Mouse (Mus musculus) ZHBTc4 (cell line): ENCODE measurements around the gene Rhot2.

Experiments
- DNase-seq: peaks from one replicate; pipeline ENCODE4 v3.0.0-alpha.2; 2011; ENCODE audit warnings: low read depth, low spot score

The Rhot2 gene

DNA sequence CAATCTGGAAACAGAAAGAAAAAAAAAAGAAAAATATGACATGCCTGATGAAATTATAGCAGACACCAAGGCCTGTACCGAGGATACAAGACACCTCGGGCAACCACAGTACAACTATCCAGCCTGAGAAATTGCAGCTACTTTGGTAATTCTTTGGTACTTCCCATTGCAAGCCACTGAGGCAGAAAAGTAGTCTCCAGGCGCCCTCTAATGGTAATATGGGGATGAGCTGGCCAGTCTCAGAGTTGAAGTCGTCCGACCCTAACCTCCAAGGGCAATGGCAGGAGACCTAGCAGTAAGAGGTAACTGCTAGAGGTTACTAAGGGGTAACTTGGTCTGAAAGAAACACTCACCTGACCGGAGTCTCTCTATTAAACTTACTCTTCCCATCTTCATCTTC, 43.6 kb downstream of the Rhot2 start:
- peak; percentile 82 for DNase-seq

DNA sequence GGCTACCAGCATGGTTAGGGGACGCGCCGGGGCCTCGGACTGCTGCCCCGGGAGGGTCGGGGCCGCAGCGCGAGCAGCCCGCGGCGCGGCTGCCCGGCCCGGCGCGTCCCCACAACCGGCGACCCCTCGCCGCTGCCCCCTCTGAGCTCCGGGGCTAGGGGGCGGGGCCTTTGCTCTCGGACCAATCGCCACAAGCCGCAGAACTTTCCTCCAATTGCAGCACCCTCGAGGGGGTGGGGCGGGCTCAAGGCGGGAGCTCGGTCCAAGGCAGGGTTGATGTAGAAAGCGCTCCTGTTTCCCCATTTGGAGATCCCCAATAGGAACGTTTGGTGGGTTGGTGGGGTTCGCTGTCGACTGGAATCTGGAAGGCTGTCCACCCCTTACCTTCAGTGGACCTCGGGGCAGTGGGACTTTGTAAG, 47.7 kb downstream of the Rhot2 start, which contains the start of gene Metrn:
Gene Metrn, minus strand, starts transcription at position 186 of the 419 bp plus-strand sequence.
- DNase-seq, result peak; percentile 90

DNA sequence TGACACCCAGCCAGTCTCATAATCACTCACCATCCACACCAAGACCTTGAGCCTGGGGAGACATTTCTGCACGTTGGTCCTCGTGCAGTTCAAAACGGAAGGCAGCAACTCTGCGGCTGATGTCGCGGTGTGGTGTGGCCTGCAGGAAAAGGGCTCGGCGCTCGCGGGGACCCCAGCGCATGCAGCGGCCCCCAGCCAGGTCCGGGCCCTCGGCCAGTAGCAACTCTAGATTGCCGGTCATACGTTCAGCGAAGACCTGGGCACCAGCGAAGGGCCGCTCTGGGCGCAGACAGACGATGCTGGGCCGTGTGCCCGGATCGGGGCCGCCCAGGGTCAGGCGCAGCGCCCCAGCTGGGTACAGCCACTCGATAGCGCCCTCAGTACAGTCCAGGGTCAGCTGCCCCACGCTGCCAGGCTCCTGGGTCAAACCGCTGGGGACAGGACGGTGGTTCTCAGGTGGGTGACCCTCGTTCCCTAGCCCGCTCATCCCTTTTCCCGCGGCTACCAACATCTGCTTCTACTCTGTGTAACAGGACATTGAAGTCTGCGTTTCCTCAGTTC, 48.4 kb downstream of the Rhot2 start:
- no peak for DNase-seq

DNA sequence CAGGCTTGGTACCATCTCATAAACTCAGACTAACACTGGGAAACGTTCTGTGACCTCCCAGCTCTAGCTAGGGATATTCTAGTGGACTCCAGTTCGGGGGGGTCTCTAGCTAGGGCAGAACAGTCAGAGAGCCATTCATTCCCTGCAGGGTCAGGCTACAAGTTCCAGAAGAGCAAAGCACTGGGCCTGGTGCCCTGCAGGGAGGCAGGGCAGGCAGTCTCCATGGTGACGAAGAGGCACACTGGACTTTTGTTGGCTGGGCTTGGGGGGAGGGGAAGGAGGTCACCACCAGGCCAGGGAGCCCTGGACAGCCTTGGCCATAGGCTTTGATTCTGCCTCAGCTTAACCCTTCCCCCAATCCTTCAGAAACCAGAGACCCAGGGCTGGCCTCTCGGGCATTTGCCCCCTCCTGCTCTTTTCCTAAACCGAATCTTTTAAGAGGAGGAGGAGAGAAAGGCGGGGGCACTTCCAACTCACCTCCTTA, 49.0 kb downstream of the Rhot2 start, which contains the start of gene AC134908.4:
Gene AC134908.4, minus strand, starts transcription at position 51 of the 484 bp plus-strand sequence.
- no peak for DNase-seq

DNA sequence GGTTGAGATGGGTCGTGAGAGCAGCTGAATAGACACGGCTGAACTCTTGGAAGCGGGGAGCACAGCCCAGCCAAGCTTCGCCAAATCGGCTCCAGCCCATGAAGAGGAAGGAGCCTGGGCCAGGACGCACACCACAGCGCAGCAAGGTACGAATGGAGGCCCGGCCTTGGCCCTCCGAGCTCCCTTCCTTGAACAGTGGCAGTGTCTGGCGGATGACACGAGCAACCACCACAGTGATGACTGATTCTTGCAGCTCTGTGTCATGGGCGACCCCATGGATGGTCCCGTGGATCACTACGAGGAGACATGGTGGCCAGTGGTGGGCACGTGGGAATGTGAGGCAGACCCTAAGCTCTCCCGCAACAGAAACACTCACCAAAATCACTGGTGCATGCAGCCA, 49.7 kb downstream of the Rhot2 start:
- no peak for DNase-seq

DNA sequence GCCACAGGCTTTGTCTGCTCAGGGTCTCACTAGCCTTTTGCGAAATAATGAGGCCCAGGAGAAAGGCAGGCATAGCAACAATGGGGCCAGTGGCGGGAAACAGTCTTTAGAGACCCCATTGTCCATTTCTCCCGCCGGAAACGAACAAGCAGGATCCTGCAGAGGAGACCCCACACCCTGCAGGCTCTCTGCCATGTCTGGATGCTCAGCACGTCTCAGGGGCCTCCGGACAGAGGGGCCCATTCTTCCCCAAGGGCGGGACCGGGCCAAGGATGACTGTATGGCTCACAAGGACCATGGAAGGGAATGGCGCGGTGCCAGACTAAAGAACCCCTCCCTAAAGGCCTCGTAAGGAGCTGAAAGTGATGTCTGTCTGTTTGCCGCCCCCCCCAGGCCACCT, 50.5 kb downstream of the Rhot2 start:
- DNase-seq, result no peak

DNA sequence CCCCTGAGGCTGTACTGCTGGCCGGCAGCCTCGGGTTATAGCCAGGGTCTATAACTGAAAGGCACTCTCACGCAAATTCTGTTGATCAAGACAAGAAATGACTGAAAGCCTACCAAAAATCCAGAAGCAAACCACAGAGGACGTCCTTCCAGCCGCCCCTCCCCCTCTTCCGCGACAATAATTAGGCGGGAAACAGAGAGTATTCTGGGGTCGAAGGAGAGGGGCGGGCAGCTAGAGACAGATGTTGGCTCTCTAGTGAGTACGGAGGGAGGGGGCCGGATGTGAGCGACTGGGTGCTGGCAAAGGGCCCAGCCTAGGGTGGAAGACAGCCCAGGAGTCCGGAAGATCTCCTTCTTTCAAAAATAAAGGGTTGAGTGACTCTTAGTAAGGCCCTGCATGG, 52.0 kb downstream of the Rhot2 start, which contains the start of gene Fam173a:
Gene Fam173a, minus strand, starts transcription at position 287 of the 400 bp plus-strand sequence.
- peak; percentile 41 for DNase-seq

DNA sequence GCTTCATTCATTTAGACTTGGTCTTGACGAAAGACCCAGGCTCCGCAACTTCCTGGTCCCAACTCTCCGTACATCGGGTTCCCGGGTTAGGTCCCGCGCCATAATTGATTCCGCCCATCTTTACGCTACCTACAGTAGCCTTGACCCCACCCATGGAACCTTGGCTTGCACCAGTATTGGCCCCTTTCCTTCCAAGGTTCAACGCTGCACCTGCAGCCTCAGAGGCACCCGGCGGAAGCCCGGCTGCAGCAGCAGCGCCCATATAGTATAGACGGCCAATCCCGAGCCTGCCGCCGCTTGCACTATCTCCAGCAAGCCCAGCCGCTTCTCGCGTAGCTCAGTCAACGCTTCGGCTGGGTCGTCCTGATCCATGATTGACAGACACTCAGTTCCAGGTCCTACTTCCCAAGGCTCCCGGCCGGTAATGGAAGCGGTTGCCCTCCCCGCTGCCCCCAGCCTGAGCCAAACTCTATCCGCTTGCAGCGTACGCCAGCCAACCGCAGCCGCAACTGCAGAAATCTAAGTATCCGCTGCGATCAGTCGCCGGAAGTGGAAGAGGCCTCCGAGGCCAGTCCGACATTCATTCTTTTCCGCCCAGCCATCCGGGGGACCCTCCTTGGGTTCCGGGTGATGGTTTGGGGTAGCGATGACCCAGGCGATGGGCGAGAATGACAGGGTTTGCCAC, 52.7 kb downstream of the Rhot2 start:
- peak; percentile 81 for DNase-seq

DNA sequence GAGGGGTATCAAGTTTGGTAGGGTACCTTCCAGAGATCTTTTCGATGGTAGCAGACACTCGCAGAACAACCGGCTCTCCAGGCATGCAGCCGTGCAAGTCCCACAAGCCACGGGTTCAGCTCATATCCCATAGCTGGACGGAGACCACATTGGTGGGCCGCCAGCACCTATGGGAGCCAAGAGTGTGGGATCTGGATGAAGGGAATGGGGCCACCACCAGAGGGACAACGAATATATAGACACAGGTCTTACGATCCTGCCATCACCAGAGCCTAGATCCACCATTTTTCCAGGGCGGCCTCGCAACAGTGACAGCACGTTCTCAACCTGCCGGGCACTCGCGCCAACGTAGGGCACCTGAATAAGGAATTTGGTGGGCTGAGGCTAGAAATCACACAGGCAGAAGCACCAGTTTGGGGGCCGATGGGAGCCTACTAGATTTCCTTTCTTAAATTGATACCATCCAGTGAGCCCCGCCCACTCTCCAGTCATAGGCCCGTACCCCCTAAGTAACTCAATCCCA, 53.3 kb downstream of the Rhot2 start:
- peak; percentile 47 for DNase-seq
